11 mouse cellular contexts compared by ENCODE assay signal in genomic region chr3:149084861-149085598, GRCm38 (mm10).
DNase-seq lines count a peak whose midpoint lies in the region; ATAC-seq and TF ChIP-seq lines count a peak whose summit lies in the region.
"Had no signal": no experiment of that assay in that cellular context is flagged by ENCODE, and none has a peak within 500 bp of the region (broad histone marks: within the 10 kb centered on the region; RNA-seq: fewer than 3 reads in every experiment).

No protein-coding gene starts in this region.

- H3K4me2 ChIP-seq in heart, embryonic 16.5 days (ENCODE audit: low read depth, low read length), result 0 out of 2 replicates have a peak overlapping the region, but pooled peaks have one; percentile 6
- H3K4me2 ChIP-seq: hindbrain, embryonic 12.5 days; neural tube, embryonic 12.5 days had no signal

- WGBS in heart, embryonic 16.5 days, result 51% methylated on average over 10 of the region's 10 CpGs

- intact Hi-C loops in heart, postnatal 10 days (cut with DNase I), result loop anchor here (5.0 kb wide), 1 partner anchor 93 kb away; the partner anchor contains the start of gene Adgrl2

- H3K36me3 ChIP-seq in heart, embryonic 16.5 days (ENCODE audit: control insufficient read depth, insufficient read depth), result no peaks in the 10 kb centered on the region
- H3K36me3 ChIP-seq: hindbrain, embryonic 12.5 days; neural tube, embryonic 12.5 days had no signal

- H3K9ac ChIP-seq in heart, embryonic 16.5 days (ENCODE audit: low read length), result no peak overlapping the region
- H3K9ac ChIP-seq: hindbrain, embryonic 12.5 days; neural tube, embryonic 12.5 days had no signal

- TF ChIP-seq CTCF in layer of hippocampus, adult 2 months (conservative IDR thresholded peaks at IDR 0.05), result no peak

- H3K9me3 ChIP-seq in heart, embryonic 16.5 days (replicated peaks; ENCODE audit: control insufficient read depth, low read length), result no peaks in the 10 kb centered on the region
- H3K9me3 ChIP-seq: hindbrain, embryonic 12.5 days; neural tube, embryonic 12.5 days had no signal

- peak overlapping the region; percentile 53 for H3K27ac ChIP-seq in heart, embryonic 16.5 days (ENCODE audit: low read length)
- H3K27ac ChIP-seq in layer of hippocampus, adult 2 months, result no peak overlapping the region
- H3K27ac ChIP-seq: hindbrain, embryonic 12.5 days; neural tube, embryonic 12.5 days had no signal

- DNase-seq in heart, postnatal 10 days, result no peak
- DNase-seq in testis, postnatal 14 days (ENCODE audit: low spot score), result peak; percentile 65
- no peak for DNase-seq in testis, postnatal 10 days (ENCODE audit: low spot score)
- DNase-seq in kidney, postnatal 10 days, result peak; percentile 39
- DNase-seq in urinary bladder, postnatal 10 days (ENCODE audit: low spot score), result no peak
- DNase-seq in layer of hippocampus, adult 2 months (ENCODE audit: low spot score in 2 of 2), result no peak
- no peak for DNase-seq in gastrocnemius, postnatal 10 days
- DNase-seq: thymus, postnatal 4 days had no signal

- peaks cover 31% of the 10 kb centered on the region for H3K4me1 ChIP-seq in heart, embryonic 16.5 days (ENCODE audit: control insufficient read depth, insufficient read depth, low read length)

- H3K27me3 ChIP-seq in heart, embryonic 16.5 days (ENCODE audit: control insufficient read depth, insufficient read depth, low read length), result no peaks in the 10 kb centered on the region
- H3K27me3 ChIP-seq: neural tube, embryonic 12.5 days had no signal

- no peak overlapping the region for H3K4me3 ChIP-seq in heart, embryonic 16.5 days (ENCODE audit: low read length)
- no peak overlapping the region for H3K4me3 ChIP-seq in layer of hippocampus, adult 2 months
- H3K4me3 ChIP-seq: hindbrain, embryonic 12.5 days; neural tube, embryonic 12.5 days had no signal

- ATAC-seq in heart, embryonic 16.5 days (replicated peaks; ENCODE audit: extremely low read depth, insufficient read depth, low FRiP score), result no peak

Comparison
In these comparisons a context has a peak if more than half of its experiments do, and no peak if none do; other contexts are left out.
1. DNase-seq: peak in testis, postnatal 14 days (single experiment) and kidney, postnatal 10 days (single experiment); none in heart, postnatal 10 days (0 of 2), testis, postnatal 10 days (single experiment), urinary bladder, postnatal 10 days (single experiment), layer of hippocampus, adult 2 months (0 of 2) and gastrocnemius, postnatal 10 days (single experiment).